8 mouse cellular contexts compared by ENCODE assay signal in the genomic region with DNA sequence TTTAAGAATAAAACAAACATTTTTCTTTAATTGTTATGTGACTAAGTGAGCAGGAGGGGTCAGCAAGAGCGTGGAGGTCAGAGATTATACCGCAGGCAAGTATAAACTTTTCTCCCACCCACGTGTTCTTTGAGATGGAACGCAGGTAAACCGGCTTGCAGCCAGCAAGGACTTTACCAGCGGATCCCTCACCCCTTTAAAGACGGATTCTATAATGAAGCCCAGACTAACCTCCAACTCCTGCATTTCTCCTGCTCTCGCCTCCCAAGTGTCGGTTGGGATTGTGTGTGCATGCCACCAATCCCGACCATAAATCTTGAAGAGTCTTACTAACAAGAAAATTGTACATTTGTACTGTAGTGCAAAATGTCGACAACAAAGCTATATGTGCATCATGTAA.
DNase-seq lines count a peak whose midpoint lies in the region; ATAC-seq and TF ChIP-seq lines count a peak whose summit lies in the region.

No protein-coding gene starts in this region.

- peak overlapping the region; percentile 93 for H3K4me2 ChIP-seq in intestine, embryonic 14.5 days (ENCODE audit: low read length)

- peaks cover 44% of the 10 kb centered on the region for H3K4me1 ChIP-seq in megakaryocyte, embryonic 14.5 days
- H3K4me1 ChIP-seq in intestine, embryonic 14.5 days (replicated peaks; ENCODE audit: control insufficient read depth, insufficient read depth, low read length) = peaks cover 30% of the 10 kb centered on the region
- H3K4me1 ChIP-seq in small intestine, adult 2 months (ENCODE audit: control insufficient read depth, insufficient read depth, insufficient read length, low read length) = peaks cover 4% of the 10 kb centered on the region; the same call in 1 of the 2 replicates

- no peaks in the 10 kb centered on the region for H3K36me3 ChIP-seq in megakaryocyte, embryonic 14.5 days (replicated peaks; ENCODE audit: low read length)
- no peaks in the 10 kb centered on the region for H3K36me3 ChIP-seq in intestine, embryonic 14.5 days (ENCODE audit: control insufficient read depth, insufficient read depth, low read length)
- no peaks in the 10 kb centered on the region for H3K36me3 ChIP-seq in small intestine, adult 2 months (ENCODE audit: control insufficient read depth, insufficient read depth, low read length)

- TF ChIP-seq POLR2A in small intestine, adult 2 months (IDR thresholded peaks at IDR 0.05; ENCODE audit: low read depth, low read length) = no peak

- no peak for TF ChIP-seq CTCF in small intestine, adult 2 months (IDR thresholded peaks at IDR 0.05; ENCODE audit: extremely low read depth, insufficient read length, insufficient replicate concordance, low read depth, low read length)

- H3K9me3 ChIP-seq in megakaryocyte, embryonic 14.5 days = no peaks in the 10 kb centered on the region
- H3K9me3 ChIP-seq in intestine, embryonic 14.5 days (ENCODE audit: control insufficient read depth, low read length) = no peaks in the 10 kb centered on the region

- no peaks in the 10 kb centered on the region for H3K27me3 ChIP-seq in megakaryocyte, embryonic 14.5 days (replicated peaks)
- no peaks in the 10 kb centered on the region for H3K27me3 ChIP-seq in intestine, embryonic 14.5 days (replicated peaks; ENCODE audit: control insufficient read depth, insufficient read depth, low read length)
- H3K27me3 ChIP-seq in small intestine, adult 2 months (ENCODE audit: control insufficient read depth, insufficient read depth, low read length) = no peaks in the 10 kb centered on the region

- H3K9ac ChIP-seq in intestine, embryonic 14.5 days (ENCODE audit: low read length) = peak overlapping the region; percentile 98

- H3K4me3 ChIP-seq in megakaryocyte, embryonic 14.5 days (replicated peaks) = peak overlapping the region; percentile 3
- H3K4me3 ChIP-seq in intestine, embryonic 14.5 days (ENCODE audit: low read depth, low read length) = no peak overlapping the region
- H3K4me3 ChIP-seq in small intestine, adult 2 months (ENCODE audit: low read depth, low read length) = no peak overlapping the region

- peak; percentile 48 for DNase-seq in cerebellum, adult 9-10 months
- DNase-seq in cerebellum, adult 8-10 months = no peak
- DNase-seq in intestine, embryonic 14.5 days (ENCODE audit: low spot score) = no peak
- DNase-seq in thymus, postnatal 14 days = no peak
- no peak for DNase-seq in MN1 (ENCODE audit: low spot score)

- peak overlapping the region; percentile 100 for H3K27ac ChIP-seq in intestine, embryonic 14.5 days (ENCODE audit: low read depth)
- 0 out of 2 replicates have a peak overlapping the region, but pooled peaks have one; percentile 45 for H3K27ac ChIP-seq in small intestine, adult 2 months (ENCODE audit: insufficient read depth, low read depth, low read length)

- ATAC-seq in megakaryocyte, adult 5-6 weeks (ENCODE audit: poor library complexity, severe bottlenecking) = no peak
- no peak for ATAC-seq in intestine, embryonic 14.5 days (replicated peaks; ENCODE audit: low FRiP score, low TSS enrichment, low read depth)

- WGBS in intestine, embryonic 14.5 days = 23% methylated on average over 11 of the region's 11 CpGs
- WGBS in small intestine, adult 2 months = 80% methylated on average over 11 of the region's 11 CpGs
